Mouse (Mus musculus) CH12.LX (cell line): Measurements from ENCODE around the gene Acsm1.

Experiments used
- CTCF ChIP-seq, 2 experiments: IDR thresholded peaks in 1 of 2; conservative IDR thresholded peaks in 1 of 2; 2 replicates each; pipeline ENCODE4 v1.5.1; 2011 to 2012; ENCODE audit warnings: low read depth in 2 of 2, low read length in 2 of 2, improper control_type of control experiment in 1 of 2, inconsistent platforms in 1 of 2, mild to moderate bottlenecking in 1 of 2, moderate library complexity in 1 of 2
- ELF1 ChIP-seq: IDR thresholded peaks from 2 replicates; pipeline ENCODE4 v1.6.1; 2014; ENCODE audit warnings: low read depth, mild to moderate bottlenecking, inconsistent platforms, low read length, improper control_type of control experiment
- POLR2A ChIP-seq: IDR thresholded peaks from 2 replicates; pipeline ENCODE4 v1.6.1; 2011; ENCODE audit warnings: low read depth, mild to moderate bottlenecking, improper control_type of control experiment, low read length
- SIN3A ChIP-seq: IDR thresholded peaks from 2 replicates; pipeline ENCODE4 v1.6.1; 2012; ENCODE audit warnings: low read length, improper control_type of control experiment, inconsistent platforms
- TBP ChIP-seq: conservative IDR thresholded peaks from 2 replicates; pipeline ENCODE4 v1.6.1; 2011; ENCODE audit warnings: low read depth, low read length, improper control_type of control experiment
- USF1 ChIP-seq: IDR thresholded peaks from 2 replicates; pipeline ENCODE4 v1.6.1; 2014; ENCODE audit warnings: low read depth, mild to moderate bottlenecking, inconsistent platforms, low read length, improper control_type of control experiment
- USF2 ChIP-seq: conservative IDR thresholded peaks from 2 replicates; pipeline ENCODE4 v1.6.1; 2011; ENCODE audit warnings: low read depth, low read length, improper control_type of control experiment
- ZKSCAN1 ChIP-seq: IDR thresholded peaks from 2 replicates; pipeline ENCODE4 v1.6.1; 2012; ENCODE audit warnings: low read depth, inconsistent platforms, low read length, improper control_type of control experiment, borderline replicate concordance

GRCm38 (mm10) chr7:119617593-119617992, 10.8 kb downstream of the Acsm1 start:
- no peak for TF ChIP-seq POLR2A
- no peak for TF ChIP-seq CTCF (conservative IDR thresholded peaks at IDR 0.05 in 1 of 2, IDR thresholded peaks at IDR 0.05 in 1 of 2; ENCODE audit: low read depth in 2 of 2, low read length in 2 of 2)
- no peak for TF ChIP-seq ELF1
- TF ChIP-seq ZKSCAN1 = no peak
- no peak for TF ChIP-seq USF2
- TF ChIP-seq USF1 = no peak
- TF ChIP-seq SIN3A = no peak
- no peak for TF ChIP-seq TBP
